Mouse (Mus musculus) lung, postnatal 0 days (tissue): ENCODE data around the gene Rsf1.

Experiments
- CTCF ChIP-seq: IDR thresholded peaks from 2 replicates; pipeline ENCODE4 v1.5.1; 2016; ENCODE audit warnings: antibody characterized with exemption, mild to moderate bottlenecking
- EP300 ChIP-seq: IDR thresholded peaks from 2 replicates; pipeline ENCODE4 v1.6.1; 2016; ENCODE audit warnings: antibody characterized with exemption, mild to moderate bottlenecking, control low read depth

- no peak for TF ChIP-seq CTCF
- TF ChIP-seq EP300: no peak
These were observed 144.2 kb downstream of the Rsf1 start for GRCm38 (mm10) chr7:97723646-97724538.
